Mouse (Mus musculus) testis, adult 2 months (tissue): ENCODE measurements around the gene Trim50. TPM values are rescaled to one million over a fixed set of nuclear protein-coding genes. Genes with fewer than 3 reads are reported as not detected.

Source experiments
- H3K27ac ChIP-seq: fragments of 200-500 bp; 2 replicates; pipeline ENCODE4 v1.5.1; 2012; ENCODE audit warnings: low read depth, low read length; ENCODE audit not compliant: control insufficient read depth, insufficient read depth
- H3K27me3 ChIP-seq: fragments of 200-500 bp; 2 replicates; pipeline ENCODE4 v1.6.1; 2012; ENCODE audit warnings: mild to moderate bottlenecking, low read length, moderate library complexity; ENCODE audit not compliant: control insufficient read depth, insufficient read depth
- H3K36me3 ChIP-seq: fragments of 200-500 bp; 2 replicates; pipeline ENCODE4 v1.6.1; 2012; ENCODE audit warnings: mild to moderate bottlenecking, low read length; ENCODE audit not compliant: control insufficient read depth, insufficient read depth
- H3K4me1 ChIP-seq: fragments of 200-500 bp; 2 replicates; pipeline ENCODE4 v1.6.1; 2012; ENCODE audit warnings: low read length; ENCODE audit not compliant: control insufficient read depth, insufficient read depth
- H3K4me3 ChIP-seq: fragments of 200-500 bp; 2 replicates; pipeline ENCODE4 v1.5.1; 2012; ENCODE audit warnings: low read depth, mild to moderate bottlenecking, low read length, moderate library complexity, mixed read lengths; ENCODE audit not compliant: control insufficient read depth
- CTCF ChIP-seq: fragments of 200-500 bp; IDR thresholded peaks from 2 replicates; pipeline ENCODE4 v1.5.1; 2012; ENCODE audit warnings: low read depth, mild to moderate bottlenecking, inconsistent platforms, low read length, moderate library complexity; ENCODE audit not compliant: control insufficient read depth, insufficient read depth, insufficient replicate concordance
- POLR2A ChIP-seq: fragments of 200-500 bp; IDR thresholded peaks from 2 replicates; pipeline ENCODE4 v1.6.1; 2012; ENCODE audit warnings: low read depth, mild to moderate bottlenecking, inconsistent platforms, low read length, moderate library complexity; ENCODE audit not compliant: control insufficient read depth
- polyA plus RNA-seq: library from polyadenylated mRNA; depleted of rRNA; stranded (reverse); fragments of >200 nt; gene quantifications from 2 replicates; pipeline ENCODE4 v1.2.3, GENCODE M21; 2012

The Trim50 gene
- polyA plus RNA-seq, 1 experiment = 0.78 TPM

- TF ChIP-seq POLR2A (no peak), CTCF (no peak)
- no peaks in the 10 kb centered on the region for H3K27me3 ChIP-seq
- no peak overlapping the region for H3K27ac ChIP-seq
- no peak overlapping the region for H3K4me3 ChIP-seq
- no peaks in the 10 kb centered on the region for H3K4me1 ChIP-seq
- peaks cover 1% of the 10 kb centered on the region for H3K36me3 ChIP-seq
These were observed 21.9 kb upstream of the Trim50 start for GRCm38 (mm10) chr5:135331161-135331560.

DNA sequence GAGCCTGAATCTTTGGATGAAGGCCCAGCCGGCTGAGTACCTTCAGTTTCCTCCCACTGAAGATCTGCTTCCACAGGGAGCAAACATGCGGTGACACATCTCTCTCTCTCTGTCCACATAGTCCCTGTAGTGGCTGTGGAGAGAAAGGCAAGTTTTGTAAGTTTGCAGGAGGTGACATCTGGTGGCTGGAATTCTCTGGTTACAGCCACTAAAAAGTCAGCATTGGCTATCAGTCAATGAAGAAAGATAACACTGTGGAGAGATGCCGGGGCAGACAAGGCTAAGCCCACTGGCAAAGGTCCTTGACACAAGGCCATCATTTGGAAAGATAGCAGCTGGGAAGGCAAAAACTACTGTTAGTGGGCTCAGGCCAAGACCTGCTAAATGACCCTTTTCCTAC, 15.5 kb upstream of the Trim50 start:
- H3K27me3 ChIP-seq = no peaks in the 10 kb centered on the region
- H3K27ac ChIP-seq = no peak overlapping the region
- H3K36me3 ChIP-seq = peaks cover 3% of the 10 kb centered on the region
- H3K4me1 ChIP-seq = no peaks in the 10 kb centered on the region
- no peak overlapping the region for H3K4me3 ChIP-seq
- TF ChIP-seq POLR2A = no peak
- no peak for TF ChIP-seq CTCF

DNA sequence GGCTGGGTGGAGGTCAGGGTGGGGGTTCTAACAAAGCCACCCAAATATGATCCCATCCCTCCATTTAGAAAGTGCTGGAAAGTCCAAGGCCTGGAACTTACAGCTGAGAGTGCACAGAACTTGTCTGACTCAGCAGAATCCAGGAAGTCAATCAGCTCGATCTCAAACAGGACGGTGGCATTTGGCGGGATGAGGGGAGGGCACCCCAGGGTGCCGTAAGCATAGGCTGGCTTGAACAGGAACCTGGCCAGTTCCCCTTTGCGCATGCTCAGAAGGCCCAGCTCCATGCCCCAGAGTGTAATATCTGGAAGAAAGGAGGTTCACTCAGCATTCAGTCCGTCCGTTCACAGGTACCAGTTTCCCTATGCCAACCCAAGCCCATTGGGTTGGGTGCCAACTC, 7.1 kb upstream of the Trim50 start:
- no peak overlapping the region for H3K4me3 ChIP-seq
- no peak overlapping the region for H3K27ac ChIP-seq
- peaks cover 8% of the 10 kb centered on the region for H3K4me1 ChIP-seq
- TF ChIP-seq POLR2A (no peak), CTCF (no peak)
- peaks cover 6% of the 10 kb centered on the region for H3K36me3 ChIP-seq
- H3K27me3 ChIP-seq = no peaks in the 10 kb centered on the region

DNA sequence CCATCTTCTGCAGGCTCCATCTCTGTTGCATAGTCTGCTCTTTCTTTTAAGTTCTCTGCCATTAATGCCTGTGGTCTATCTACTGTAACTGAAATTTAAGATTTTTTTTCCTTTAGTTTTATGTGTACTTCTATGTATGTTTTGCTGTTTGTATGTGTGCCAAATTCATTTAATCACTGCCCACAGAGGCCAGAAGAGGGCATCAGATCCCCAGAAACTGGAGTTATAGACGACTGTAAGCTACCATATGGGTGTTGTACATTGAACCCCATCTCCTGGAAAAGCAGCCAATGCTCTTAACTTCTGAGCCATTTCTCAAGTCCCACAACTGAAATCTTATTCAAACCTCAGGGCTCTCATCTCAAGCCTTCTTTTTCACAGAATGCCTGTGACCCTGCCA, 6.7 kb upstream of the Trim50 start:
- Histone ChIP-seq H3K4me3 (no peak overlapping the region), H3K27me3 (no peaks in the 10 kb centered on the region)
- TF ChIP-seq CTCF (no peak), POLR2A (no peak)

DNA sequence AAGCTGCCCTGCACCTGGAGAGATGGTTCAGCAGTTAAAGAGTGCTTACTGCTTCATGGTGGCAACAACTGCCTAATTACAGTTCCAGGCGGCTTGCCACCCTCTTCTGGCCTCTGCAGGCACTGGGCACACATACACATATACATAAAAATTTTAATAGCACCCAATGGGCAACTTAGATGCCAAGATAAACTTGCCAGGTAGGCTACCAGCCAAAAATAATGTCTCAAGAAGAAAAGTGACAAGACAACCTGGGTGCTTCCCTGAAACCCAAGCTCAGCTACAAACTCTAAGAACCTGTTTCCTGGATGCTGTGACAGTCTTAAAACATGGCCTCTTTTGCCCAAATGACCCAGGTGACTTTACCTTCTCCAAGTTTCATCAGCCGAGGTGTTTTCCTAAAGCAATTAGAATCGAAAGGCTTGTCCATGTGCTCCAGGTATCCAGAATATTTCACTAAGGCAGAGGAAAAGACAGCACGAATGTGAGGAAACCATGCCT, 5.5 kb upstream of the Trim50 start:
- H3K36me3 ChIP-seq = peaks cover 4% of the 10 kb centered on the region
- no peak overlapping the region for H3K4me3 ChIP-seq
- no peak overlapping the region for H3K27ac ChIP-seq
- TF ChIP-seq POLR2A (no peak), CTCF (no peak)
- no peaks in the 10 kb centered on the region for H3K27me3 ChIP-seq
- H3K4me1 ChIP-seq = peaks cover 8% of the 10 kb centered on the region

More for the DNA sequence above, 6.7 kb upstream of the Trim50 start:
- Histone ChIP-seq H3K27ac (no peak overlapping the region), H3K36me3 (peaks cover 6% of the 10 kb centered on the region), H3K4me1 (peaks cover 8% of the 10 kb centered on the region)

GRCm38 (mm10) chr5:135349862-135350261, 3.2 kb upstream of the Trim50 start, which contains the start of gene Fkbp6:
Gene Fkbp6 (minus strand): TSS chr5:135350044.
- Histone ChIP-seq H3K36me3 (peaks cover 4% of the 10 kb centered on the region), H3K4me3 (peak within 1 kb of the TSS; percentile 85), H3K27ac (peak within 1 kb of the TSS; percentile 79), H3K27me3 (no peaks in the 10 kb centered on the region), H3K4me1 (peaks cover 17% of the 10 kb centered on the region)
- peak; percentile 14; the same call in 1 of the 2 replicates for TF ChIP-seq POLR2A
- no peak for TF ChIP-seq CTCF

DNA sequence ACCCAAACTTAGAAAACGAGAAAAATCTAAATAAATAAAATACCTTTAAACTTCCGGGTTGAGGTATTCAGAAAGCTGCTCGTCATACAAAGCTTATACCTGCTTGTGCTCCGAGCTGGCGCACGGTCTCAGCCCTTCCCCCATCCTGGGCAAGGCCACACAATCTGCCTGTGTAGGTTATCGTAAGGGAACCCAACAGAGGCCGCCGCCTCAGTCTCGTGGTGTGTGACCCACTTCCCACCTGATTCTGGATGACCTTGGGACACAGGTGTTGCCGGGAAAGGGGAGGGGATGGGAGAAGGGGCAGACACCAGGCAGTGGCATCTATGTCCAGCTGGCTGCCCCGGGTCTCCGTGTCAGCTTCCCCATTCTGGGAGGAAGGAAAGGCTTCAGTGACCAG, 1.5 kb upstream of the Trim50 start:
- H3K4me1 ChIP-seq = peaks cover 17% of the 10 kb centered on the region
- H3K4me3 ChIP-seq = no peak overlapping the region
- TF ChIP-seq POLR2A = no peak
- TF ChIP-seq CTCF = no peak
- H3K27me3 ChIP-seq = no peaks in the 10 kb centered on the region
- no peak overlapping the region for H3K27ac ChIP-seq
- H3K36me3 ChIP-seq = peaks cover 1% of the 10 kb centered on the region
